Mouse (Mus musculus) lung, postnatal 0 days (tissue): ENCODE measurements at regions not wholly inside any gene's neighbourhood (a gene's known extent, or its start where the extent isn't known, plus 50 kb on each side); places are given as distances from the start of the nearest gene placed in this dataset.

Experiments
- CTCF ChIP-seq: IDR thresholded peaks from 2 replicates; pipeline ENCODE4 v1.5.1; 2016; ENCODE audit warnings: antibody characterized with exemption, mild to moderate bottlenecking
- EP300 ChIP-seq: IDR thresholded peaks from 2 replicates; pipeline ENCODE4 v1.6.1; 2016; ENCODE audit warnings: antibody characterized with exemption, mild to moderate bottlenecking, control low read depth

DNA sequence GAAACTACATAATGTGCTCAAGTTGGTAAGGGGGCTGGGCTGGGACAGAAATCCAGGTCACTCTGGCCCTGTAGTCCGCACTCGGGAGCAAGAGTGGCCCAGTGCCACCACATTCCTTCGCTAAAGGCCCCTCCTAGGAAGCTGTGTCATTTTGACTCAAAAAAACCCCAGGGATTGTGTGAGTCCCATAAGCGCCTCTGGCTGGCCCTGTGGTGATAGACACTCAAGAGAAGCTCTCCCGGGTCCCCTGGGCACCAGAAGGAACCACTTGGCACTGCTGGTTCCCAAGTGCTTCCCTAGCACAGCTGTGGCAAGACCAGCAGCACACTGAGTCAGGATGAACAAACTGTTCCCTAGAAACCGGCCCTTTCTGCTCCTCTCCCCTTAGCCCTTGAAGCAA lies 93.1 kb upstream of the Smarca2 start:
- TF ChIP-seq EP300 (no peak), CTCF (no peak)
